Mouse (Mus musculus): ENCODE data around the gene Syt6.
A peak's percentile ranks its signal among the peaks of the same experiment; 100 is the strongest.
"Not testable (repeated sequence)": the region's sequence is repeated elsewhere in the genome, so short reads cannot be mapped to it uniquely, and the experiment has no call there.

Syt6 gene

DNA sequence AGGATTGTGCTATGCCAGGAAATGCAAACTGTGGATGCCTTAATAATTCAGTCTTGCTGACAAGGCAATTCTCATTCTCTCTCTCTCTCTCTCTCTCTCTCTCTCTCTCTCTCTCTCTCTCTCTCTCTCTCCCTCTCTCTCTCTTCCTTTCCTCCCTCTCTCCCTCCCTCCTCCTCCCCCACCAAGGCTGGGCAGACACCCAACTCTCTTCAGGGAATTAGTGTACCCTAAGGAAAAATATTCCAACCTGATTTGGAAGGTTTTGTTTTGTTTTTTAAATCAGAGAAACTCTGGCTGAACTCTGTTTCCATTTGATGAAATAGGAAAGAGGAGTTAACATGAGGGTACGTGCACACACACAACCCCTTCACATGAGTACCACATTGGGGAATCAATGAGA is 26.5 kb downstream of the Syt6 start:
- DNase-seq, result peak; percentile 36

DNA sequence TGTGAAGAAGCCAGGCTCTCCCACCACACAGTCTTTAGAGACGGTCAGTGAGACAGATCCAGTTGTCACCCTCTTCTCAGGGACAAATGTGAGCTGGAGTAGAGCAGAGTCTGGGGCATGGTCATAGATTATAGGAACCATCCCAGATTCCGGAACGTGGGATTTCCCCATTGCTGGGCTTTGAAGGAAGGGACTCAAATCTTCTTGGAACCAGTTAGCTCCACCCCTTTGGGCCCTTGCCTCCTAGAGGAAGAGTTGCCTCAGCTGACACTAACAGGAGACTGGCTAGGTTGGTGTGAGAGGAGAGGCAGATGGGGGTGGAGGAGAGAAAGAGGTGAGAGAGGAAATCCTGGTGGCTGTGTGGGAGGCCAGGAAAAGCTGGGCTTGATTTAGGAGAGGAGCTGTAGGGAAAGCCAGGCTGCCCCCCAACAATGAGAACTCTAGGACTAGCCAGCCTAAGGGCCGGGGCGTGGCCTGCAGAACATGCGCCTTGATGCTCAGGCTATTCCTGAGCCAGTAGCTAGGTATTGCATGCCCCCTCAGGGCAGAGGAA is 31.1 kb downstream of the Syt6 start:
- peak; percentile 72 for DNase-seq

DNA sequence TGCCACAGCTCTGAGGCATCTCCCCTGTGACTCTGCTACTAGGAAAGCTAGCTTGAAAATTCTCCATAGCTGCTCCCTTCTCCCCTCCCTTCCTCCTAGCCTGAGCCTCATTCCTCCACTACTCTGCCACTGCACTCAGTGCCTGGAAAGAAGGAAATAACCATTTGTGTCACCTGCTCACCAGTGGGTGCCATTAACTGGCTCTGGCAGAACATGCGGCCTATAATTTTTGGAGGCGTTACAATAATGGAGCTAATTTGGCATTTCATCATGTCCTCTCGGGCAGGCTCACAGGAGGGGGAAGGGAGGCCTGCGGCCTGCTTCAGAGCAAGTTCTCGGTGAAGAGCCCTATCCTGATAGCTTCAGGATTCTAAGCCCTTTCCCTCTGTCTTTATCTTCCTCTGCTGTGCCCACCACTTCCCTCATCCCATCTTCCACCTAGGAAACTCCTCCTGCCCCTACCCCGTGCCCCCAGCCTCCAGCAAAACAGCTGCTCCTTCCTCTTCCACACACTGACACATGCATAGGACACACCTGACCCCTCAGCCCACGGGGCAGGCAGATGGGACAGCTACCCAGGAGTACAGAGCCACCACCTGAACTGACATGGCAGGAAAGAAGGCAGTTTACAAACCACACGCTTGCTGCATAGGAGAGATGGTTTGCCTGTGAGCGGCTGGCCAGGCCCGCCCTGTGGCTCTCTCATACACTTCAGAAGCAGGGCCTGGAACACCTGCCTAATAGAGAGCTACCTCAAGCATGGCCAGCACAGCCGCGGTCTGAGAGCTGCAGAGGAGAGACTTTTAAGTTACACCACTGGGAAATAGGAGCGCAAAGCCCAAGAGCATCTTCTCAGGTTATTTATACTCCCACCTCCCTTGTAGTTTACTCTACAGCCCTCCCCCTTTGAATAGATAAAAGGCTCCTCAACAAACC is 31.9 kb downstream of the Syt6 start:
- DNase-seq, result no peak

DNA sequence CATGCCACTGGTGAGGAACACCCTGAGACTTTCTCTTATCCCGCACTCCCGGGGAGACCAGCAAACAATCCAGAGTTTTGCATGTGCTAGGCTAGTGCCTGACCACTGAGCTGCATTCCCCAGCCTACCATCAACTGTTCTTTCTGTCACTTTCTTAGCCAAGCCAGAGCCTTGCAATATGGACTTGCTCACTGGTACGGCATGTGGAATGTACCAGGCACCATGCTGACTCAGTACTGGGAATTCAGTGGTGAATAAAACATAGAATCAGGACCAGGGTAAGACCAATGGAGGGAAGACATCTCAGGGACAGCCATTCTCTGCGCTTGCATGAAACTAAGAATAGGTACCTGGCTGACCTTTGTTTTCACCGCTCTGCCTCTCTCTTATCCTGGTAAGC is 35.2 kb downstream of the Syt6 start:
- no peak for DNase-seq

DNA sequence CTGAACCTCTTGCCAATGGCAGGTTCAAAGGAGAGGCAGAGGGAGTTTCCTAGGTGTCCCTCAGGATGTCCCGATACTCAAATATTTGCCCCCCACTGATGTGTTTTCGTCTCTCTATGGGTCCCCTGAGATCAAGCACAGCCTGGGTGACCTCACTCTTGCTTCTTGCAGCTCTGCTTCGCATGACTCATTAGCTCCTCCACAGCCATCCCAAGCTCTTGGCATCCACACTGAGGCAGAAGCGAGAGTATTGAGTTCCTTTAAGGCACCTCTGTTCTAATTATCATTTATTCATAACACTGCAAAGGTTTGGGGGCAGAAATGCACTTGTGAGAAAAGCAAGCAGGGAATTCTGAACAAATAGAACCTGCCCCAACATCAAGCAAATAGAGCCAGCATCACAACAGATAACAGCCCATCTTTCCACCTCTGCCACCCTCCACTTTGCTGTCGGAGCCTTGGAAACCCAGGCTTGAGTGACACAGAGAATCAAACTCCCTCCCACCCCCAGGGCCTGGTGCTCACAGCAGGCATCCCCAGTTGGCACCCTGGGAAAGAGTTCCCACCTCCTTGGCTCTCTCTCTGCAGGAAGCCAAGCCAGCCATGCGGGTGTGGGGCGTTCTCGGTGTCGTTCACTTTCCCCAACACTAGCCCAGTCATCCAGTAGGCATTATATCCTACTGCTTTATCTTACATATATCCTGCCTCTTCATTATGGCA is 37.8 kb downstream of the Syt6 start:
- DNase-seq, result no peak

DNA sequence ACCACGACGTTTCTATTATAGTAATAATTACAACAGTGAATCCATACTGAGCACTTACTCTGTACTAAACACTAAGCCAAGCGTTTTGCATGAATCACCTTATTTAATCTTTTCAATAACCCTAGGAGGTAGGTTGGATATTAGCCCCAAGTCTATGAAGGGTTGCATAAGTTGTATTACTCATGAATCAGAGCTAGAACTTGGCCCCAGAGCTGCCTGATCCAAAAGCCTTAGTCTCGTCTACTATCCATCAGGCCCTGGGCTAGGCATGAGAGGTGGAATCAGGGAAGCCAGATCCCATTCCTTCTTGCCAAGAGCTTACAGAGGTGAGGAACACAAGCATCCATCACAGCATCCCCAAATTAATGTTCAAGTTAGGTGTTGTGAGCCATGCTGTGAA is 40.6 kb downstream of the Syt6 start:
- no peak for DNase-seq

DNA sequence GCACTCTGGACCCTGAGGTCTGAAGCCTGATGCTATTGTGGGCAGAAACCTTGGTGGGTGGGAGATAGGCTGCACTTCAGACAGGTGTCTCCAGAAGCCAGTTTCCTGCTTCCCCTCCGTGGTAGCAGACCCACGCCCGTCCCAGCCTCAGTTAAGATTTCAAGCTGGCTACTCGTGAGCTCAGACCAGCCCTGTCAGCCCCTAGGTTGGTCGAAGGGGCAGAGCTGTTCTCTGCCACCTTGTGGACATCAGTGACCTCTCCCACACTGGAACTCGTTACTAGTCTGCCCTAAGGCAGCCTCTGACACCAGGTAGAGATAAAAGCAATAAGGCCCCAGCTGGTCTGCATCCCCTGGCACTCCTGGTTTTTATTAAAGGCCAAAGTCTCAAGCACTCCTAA is 42.0 kb downstream of the Syt6 start:
- DNase-seq, result no peak

DNA sequence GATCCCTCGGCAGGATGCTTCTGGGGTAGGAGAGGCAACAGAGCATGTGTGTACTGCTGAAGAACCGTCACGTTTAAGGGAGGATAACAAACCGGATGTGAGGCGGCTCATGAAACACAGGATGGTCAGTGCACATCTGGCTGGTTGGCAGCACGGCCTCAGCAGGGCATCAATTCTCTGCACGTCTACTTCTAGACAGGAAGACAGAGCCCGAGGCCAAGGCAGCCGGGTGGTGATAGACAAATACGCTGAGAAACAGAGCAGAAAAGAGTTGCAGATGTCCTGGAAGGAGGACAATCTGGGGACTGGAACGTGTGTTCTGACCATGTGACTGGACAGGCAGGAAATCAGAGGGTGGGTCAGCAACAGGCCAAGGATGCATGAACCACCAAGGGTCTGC is 45.1 kb downstream of the Syt6 start:
- DNase-seq, result peak; percentile 54

DNA sequence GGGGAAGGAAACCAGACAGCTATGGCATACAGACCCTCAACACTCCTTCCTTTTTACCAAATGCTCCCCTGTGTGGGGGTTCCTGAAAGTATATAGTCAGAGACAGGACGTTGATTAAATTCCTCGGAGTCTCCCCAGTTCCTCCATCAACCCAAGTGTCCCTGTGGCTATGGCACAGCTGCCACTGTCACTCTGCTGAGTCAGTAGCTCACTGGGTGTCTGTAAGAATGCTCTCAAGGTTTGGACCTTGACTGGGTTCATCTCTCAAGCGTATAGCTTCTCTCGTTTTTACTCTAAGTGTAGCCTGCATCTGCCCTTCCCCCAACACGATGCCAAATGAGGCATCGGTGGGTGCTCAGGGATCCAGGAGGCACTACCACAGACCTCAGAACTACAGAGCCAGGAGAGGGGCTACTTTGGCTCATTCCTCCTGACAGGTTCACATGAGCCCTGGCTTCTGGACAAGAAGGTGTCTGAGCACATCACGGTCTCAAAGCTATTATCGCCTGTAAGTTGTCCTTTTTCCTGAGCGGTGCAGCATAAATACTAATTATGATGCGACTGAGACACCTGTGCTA is 49.0 kb downstream of the Syt6 start:
- no peak for DNase-seq

DNA sequence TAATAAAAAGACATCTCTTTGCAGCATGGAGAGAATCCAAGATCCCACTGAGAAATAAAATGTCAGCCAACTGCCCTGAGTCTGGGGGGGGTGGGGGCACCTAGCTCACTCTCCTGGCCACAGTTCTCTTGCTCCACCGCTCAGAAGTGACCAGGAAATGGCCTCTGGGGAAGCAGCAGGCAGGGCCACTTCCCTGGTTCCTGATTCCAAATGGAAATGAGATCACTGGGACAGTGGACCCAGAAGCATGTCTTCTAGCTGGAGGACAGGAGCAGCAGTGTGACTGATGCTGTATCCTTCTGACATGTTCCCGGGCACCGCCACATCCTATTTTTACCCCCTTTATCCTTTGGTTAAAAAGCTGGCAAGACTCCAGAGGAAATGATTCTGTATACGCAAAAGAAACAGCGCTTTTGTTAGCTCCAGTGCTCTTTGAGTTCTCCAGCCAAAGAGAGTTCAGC is 49.6 kb downstream of the Syt6 start:
- peak; percentile 63 for DNase-seq

DNA sequence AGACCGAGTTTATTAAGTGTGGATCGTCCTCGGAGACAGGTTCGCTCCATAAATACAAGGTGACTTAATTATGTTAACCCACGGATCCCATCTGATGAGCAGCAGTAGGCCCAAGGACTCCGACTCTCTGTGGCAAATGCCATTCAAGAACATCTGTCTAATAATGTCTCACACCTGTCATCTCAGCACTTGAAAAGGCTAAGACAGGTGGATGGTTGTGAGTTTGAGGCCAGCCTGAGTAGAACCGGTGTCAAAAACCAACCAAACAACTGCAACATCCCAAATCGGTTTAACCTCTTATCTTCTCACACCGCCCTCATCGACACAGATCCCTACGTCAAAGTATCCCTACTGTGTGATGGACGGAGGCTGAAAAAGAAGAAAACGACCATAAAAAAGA is 50.1 kb downstream of the Syt6 start:
- no peak for DNase-seq

DNA sequence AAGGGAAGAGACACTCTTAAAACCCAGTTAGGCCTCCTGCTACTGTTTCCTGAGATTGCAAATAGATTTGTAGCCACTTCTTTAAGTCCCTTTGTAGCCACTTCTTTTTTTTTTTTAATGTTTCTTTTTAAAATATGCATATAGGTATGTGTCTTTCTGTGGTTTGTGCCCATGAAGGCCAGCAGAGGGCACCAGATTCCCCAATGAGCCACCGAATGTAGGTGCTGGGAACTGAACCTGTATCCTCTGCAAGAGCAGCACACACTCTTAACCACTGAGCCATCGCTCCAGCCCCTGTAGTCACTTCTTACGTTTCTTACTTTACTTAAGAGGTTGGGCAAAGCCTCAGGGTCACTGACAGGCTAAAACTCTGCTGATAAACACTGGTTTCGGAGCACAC is 51.5 kb downstream of the Syt6 start:
- DNase-seq, result no peak

DNA sequence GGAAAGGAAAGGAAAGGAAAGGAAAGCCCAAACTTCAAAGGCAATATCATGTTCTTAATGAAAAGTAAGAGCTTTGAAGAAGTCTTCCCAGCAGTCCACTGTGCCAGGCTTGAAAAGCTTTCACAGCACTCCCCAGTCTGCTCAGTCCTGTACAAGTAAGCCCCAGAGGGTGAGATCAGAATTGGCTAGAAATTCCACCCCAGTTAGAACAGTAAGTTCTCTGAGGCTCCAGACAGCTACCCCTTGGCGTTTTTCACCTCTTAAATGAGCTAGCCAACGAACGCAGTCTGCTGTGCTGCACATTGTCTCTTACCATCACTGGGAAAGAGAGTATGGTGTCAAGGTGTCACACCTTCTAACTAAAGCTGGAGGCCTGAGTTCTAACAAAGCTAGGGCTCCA is 52.6 kb downstream of the Syt6 start:
- no peak for DNase-seq

DNA sequence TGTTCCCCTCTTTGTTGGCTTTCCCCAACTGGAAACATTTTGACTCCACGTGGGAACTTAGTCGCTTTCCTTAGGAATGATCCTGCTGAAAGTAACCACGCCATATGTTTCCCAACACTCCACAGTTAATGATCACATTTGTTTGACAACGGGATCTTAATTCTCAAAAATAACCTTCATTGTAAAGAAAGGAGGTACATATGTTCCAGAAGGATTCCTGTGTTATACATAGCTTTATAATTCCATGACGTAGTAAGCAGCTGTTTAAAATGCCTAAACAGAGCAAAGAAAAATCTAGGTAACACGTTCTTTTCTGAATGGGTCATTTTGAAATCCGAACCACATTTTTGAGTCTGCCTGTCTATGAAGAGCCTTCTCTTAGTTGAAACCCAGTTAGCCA is 58.1 kb downstream of the Syt6 start:
- no peak for DNase-seq

DNA sequence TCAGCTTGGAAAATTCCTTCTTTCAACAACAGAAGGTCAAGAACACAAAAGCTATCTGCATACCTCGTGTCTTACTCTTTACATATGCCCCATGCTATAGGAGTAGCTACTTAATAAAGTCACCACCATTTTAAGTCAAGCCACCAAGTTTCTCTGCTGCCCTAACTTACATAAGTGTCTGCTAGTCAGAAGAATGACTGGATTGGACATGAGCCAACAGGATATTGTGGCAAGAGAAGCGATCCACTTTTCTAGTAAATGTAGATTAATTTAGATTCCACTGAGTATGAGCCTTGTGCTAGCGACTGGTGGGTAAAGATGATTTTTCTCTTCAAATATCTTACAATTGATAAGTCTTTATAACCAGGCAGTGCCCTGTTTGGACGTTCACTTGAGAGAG is 58.8 kb downstream of the Syt6 start:
- no peak for DNase-seq

DNA sequence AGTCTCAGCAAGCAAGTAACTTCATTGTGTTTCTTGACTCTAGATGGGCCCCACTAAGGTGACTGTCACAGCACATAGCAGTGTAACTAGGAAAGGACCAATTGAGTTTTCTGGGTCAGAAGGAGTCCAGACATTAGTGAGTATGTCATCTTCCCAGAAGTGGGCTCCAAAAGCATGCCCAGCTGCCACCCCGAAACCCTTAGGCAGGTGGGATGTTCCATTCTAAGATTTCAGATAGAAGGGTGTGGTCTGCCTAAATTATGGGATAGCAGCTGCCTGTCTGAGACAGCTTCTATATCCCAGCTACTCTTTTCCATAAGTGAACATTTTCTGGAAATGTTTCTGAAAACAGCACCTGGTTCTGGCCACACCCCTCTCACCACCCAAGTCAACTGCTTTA is 59.2 kb downstream of the Syt6 start:
- no peak for DNase-seq

DNA sequence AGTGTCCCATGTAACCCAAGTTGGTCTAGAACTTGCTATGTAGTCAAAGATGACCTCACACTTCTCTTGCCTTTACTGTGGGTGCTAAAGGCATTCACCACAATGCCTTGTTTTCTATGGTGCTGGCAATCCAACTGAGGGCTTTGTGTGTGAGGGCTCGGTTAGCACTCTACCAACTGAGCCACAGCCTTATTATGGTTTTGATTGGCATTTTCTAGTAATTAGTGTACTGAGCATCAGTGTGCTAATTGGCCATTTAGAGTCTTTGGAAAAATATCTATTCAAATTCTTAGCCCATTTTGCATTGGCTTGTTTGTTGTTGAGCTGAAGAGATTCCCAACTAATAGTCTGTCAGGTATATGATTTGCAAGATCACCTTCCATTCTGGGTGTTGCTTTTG is 62.6 kb downstream of the Syt6 start:
- no peak for DNase-seq

DNA sequence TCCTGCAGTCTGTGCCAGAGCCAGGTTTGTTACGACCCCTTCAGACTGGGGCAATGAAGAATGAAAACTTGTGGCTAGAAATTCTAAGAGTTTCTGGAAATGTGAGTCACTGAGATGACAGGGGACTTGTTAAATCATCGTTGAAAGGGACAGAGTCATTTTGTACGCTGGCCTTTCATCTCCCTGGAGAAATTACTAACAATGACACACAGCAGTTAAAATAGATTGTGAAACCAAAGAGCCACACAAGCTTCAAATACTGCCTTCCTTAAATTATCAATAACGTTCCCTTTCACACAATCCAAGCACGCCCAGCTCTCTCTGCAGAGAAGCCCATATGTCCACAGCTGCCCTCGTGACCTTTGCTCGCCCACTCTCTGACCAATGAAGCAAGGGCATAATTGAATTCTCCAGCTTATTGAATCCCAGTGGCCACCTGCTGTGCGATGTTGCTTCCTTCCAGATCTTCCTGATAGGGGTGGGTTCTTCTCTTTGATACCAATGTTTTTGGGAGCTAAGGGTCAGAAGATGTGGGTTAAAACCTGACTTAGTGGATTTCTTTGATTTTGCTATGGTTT is 65.3 kb downstream of the Syt6 start:
- DNase-seq, result no peak

DNA sequence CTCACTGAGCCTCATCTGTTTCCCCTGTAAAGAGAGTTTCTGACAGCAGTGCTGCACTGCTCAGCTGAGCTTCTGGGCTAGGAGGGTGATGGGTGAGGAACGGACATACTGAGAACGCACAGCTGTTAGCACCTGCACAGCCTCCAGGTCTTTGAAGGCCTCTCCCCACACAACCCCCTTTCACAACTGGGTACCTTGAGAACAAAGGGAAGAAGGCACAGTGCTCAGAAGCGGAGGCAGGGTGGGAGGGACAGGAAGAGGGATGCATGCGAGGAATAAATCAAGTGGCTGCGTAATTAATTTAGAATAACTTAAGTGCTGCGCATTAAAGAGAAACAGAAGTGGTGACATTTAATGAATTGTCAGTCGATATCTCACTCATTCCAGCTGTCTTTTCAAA is 66.3 kb downstream of the Syt6 start:
- DNase-seq, result no peak

DNA sequence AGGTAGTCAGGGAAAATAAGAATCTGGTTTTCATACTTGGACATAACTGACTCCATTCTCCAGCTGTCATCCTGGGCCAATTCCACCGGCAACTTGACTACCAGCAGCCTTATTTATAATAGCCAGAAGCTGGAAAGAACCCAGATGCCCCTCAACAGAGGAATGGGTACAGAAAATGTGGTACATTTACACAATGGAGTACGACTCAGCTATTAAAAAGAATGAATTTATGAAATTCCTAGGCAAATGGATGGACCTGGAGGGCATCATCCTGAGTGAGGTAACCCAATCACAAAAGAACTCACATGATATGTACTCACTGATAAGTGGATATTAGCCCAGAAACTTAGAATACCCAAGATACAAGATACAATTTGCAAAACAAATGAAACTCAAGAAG is 70.9 kb downstream of the Syt6 start, which contains the start of gene Atg4a-ps:
Gene Atg4a-ps (minus strand): TSS at position 101 of the 400 bp plus-strand sequence.
- not testable (repeated sequence) for DNase-seq

DNA sequence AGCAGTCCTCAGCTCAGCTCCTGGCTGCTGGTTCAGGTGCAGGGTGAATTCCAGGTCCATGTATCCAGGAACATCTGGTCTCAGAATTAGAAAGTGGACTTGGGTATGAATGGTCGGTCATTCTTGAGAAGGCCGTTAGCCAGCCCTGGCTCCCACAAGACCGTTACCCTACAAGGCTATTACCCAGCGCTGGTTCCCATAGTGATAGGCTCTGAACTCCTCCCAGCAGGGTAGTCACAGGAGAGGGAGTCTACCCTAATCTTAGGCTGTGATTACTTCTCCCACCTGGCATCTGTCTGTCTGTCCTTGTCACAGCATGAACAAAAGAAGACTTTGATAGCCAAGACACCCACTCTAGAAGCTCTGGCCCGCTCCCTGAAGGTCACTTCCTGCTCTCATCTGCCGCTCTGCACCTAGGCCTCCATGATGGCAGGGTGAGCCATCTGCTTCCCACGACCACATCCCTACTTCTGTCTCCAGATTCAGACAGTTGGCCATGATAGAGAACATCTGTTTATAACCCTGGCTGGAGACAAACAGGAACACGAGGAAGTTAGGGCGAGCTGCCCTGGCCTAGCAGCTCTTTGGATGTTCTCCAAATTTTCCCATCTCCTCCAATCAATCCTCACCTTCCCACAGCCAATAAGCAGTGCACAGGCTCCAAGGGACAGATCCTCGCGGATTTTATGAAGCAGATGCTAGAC is 72.3 kb downstream of the Syt6 start:
- peak; percentile 72 for DNase-seq

DNA sequence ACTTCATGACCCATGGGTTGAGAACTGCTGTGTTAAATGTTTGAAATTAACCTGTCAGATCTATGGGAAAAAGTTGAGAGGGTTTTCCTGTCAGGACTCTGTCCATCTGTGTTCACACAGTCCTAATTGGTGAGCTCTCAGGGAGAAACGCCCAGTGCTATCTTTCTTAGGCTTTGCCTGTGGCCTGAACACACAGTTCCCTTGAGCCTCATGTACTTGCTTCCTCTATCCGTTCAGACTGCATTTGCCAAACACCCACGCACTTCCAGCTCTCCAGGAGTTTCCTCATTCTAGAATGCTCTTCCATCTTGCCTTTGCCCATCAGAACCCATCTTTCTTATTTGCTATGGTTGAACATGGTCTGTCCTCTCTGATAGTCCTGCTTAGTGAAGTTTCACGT is 73.5 kb downstream of the Syt6 start:
- DNase-seq, result no peak
